ENCODE assay signal across 7 mouse cellular contexts in the genomic region with DNA sequence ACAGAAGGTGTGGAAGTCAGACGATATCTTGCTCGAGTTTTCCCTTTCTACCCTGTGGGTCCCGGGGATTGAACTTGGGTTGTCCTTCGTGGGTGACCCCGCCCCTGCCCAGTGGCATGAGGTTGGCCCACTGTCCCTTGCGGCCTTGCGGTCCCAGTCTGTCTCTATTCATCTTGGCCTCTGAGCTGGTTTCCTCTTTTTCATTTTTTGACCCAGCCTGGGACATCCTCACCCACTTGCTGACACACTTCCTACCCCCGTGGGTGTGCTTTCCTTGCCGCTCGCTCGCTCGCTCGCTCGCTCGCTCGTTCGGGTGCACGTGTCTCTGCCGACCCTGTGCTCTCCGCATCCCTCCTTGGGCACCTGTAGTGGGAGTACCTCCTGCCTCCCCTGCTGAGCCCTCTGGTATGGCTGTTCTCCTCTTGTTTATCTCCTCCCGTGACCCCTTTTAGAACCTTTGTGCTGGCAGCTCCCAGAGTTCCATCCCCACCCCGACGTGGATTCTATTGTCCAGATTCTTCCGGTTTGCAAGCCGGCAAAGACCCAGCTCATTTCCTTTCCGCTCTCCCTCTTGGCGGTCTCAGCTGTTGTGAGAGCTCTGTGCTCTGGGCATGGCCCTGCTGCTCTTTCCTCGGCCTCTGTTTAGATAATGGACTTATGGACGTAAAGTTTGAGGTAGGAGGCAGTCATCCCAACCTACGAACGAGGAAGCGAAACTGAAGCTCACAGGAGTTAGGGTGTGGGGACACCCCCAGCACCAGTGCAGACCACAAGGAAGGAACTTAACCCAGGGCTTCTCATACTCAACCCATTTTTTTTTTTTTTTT. TPM values are rescaled to one million over a fixed set of nuclear protein-coding genes. Genes with fewer than 3 reads are reported as not detected.
A peak's percentile ranks its signal among the peaks of the same experiment; 100 is the strongest.
DNase-seq lines count a peak whose midpoint lies in the region; ATAC-seq lines count a peak whose summit lies in the region.

No protein-coding gene starts in this region.

- no peaks in the 10 kb centered on the region for H3K9me3 ChIP-seq in neural tube, embryonic 14.5 days (ENCODE audit: control insufficient read depth, low read length)
- no peaks in the 10 kb centered on the region for H3K9me3 ChIP-seq in neural tube, embryonic 15.5 days (replicated peaks)

- 79% methylated on average over 32 of the region's 32 CpGs for WGBS in neural tube, embryonic 14.5 days
- WGBS in neural tube, embryonic 15.5 days = 73% methylated on average over 32 of the region's 32 CpGs

- no peak overlapping the region for H3K9ac ChIP-seq in neural tube, embryonic 14.5 days (replicated peaks; ENCODE audit: low read depth, low read length)
- H3K9ac ChIP-seq in neural tube, embryonic 15.5 days (replicated peaks) = no peak overlapping the region

- H3K27me3 ChIP-seq in neural tube, embryonic 14.5 days (ENCODE audit: control insufficient read depth, insufficient read depth, low read length) = no peaks in the 10 kb centered on the region
- no peaks in the 10 kb centered on the region for H3K27me3 ChIP-seq in neural tube, embryonic 15.5 days (replicated peaks)

- no peak for ATAC-seq in neural tube, embryonic 14.5 days (ENCODE audit: low read depth)
- ATAC-seq in neural tube, embryonic 15.5 days (ENCODE audit: low FRiP score) = no peak
- ATAC-seq in granulocyte monocyte progenitor cell, adult 5-6 weeks (replicated peaks; ENCODE audit: poor library complexity, severe bottlenecking) = peak; percentile 84
- peak; percentile 88 for ATAC-seq in monocyte, adult 5-6 weeks (replicated peaks; ENCODE audit: insufficient number of reproducible peaks, low FRiP score, low TSS enrichment, poor library complexity, severe bottlenecking)

- H3K4me3 ChIP-seq in neural tube, embryonic 14.5 days (ENCODE audit: low read depth, low read length) = no peak overlapping the region
- no peak overlapping the region for H3K4me3 ChIP-seq in neural tube, embryonic 15.5 days (replicated peaks)

- H3K4me2 ChIP-seq in neural tube, embryonic 14.5 days (ENCODE audit: low read depth, low read length) = no peak overlapping the region
- no peak overlapping the region for H3K4me2 ChIP-seq in neural tube, embryonic 15.5 days

- H3K27ac ChIP-seq in neural tube, embryonic 14.5 days (ENCODE audit: low read depth, low read length) = 0 out of 2 replicates have a peak overlapping the region, but pooled peaks have one; percentile 23
- no peak overlapping the region; the same call in 1 of the 2 replicates for H3K27ac ChIP-seq in neural tube, embryonic 15.5 days (replicated peaks)

- H3K36me3 ChIP-seq in neural tube, embryonic 14.5 days (ENCODE audit: control insufficient read depth, insufficient read depth, low read length) = no peaks in the 10 kb centered on the region
- H3K36me3 ChIP-seq in neural tube, embryonic 15.5 days = no peaks in the 10 kb centered on the region

- peaks cover 11% of the 10 kb centered on the region; the same call in 1 of the 2 replicates for H3K4me1 ChIP-seq in neural tube, embryonic 14.5 days (ENCODE audit: control insufficient read depth, insufficient read depth, low read length)
- peaks cover 20% of the 10 kb centered on the region for H3K4me1 ChIP-seq in neural tube, embryonic 15.5 days

- DNase-seq in kidney, postnatal 25 days = peak; percentile 59 to 84
- no peak for DNase-seq in cerebellum, adult 11-12 months
- no peak for DNase-seq in urinary bladder, postnatal 4 days (ENCODE audit: low spot score in 2 of 2)

RNA-seq across cellular contexts. Expression of gene Pxn, which starts 9.8 kb away (rescaled TPM):
- 8.5 and 11.1 TPM in 2 replicates for polyA plus RNA-seq in neural tube, embryonic 14.5 days (2014; fragmentation: Nextera tagmentation; extraction: Ambion mirVana)
- polyA plus RNA-seq in neural tube, embryonic 15.5 days (2015; fragmentation: Nextera tagmentation; extraction: Ambion mirVana) = 21.3 and 28.2 TPM in 2 replicates
- 56.2 and 57.1 TPM in 2 replicates for total RNA-seq in granulocyte monocyte progenitor cell, adult 5-6 weeks (2014; fragmentation: Nextera tagmentation)
- total RNA-seq in granulocyte monocyte progenitor cell, adult 5-6 weeks (2017) = 110 and 111 TPM in 2 replicates
- total RNA-seq in monocyte, adult 5-6 weeks (2017) = 85.9 to 113 TPM (median 106 TPM) in 3 replicates

RNA-seq across cellular contexts. Expression of gene Sirt4, which starts 31.8 kb away (rescaled TPM):
- polyA plus RNA-seq in neural tube, embryonic 14.5 days (2014; fragmentation: Nextera tagmentation; extraction: Ambion mirVana) = 26.0 and 32.6 TPM in 2 replicates
- 31.0 and 37.1 TPM in 2 replicates for polyA plus RNA-seq in neural tube, embryonic 15.5 days (2015; fragmentation: Nextera tagmentation; extraction: Ambion mirVana)
- total RNA-seq in granulocyte monocyte progenitor cell, adult 5-6 weeks (2014; fragmentation: Nextera tagmentation) = 9.2 and 23.1 TPM in 2 replicates
- 2.9 and 7.1 TPM in 2 replicates for total RNA-seq in granulocyte monocyte progenitor cell, adult 5-6 weeks (2017)
- total RNA-seq in monocyte, adult 5-6 weeks (2017) = 5.2 to 10.7 TPM (median 7.8 TPM) in 3 replicates

RNA-seq across cellular contexts. Expression of gene Rplp0, which starts 43.0 kb away (rescaled TPM):
- polyA plus RNA-seq in neural tube, embryonic 14.5 days (2014; fragmentation: Nextera tagmentation; extraction: Ambion mirVana) = 903 and 934 TPM in 2 replicates
- 785 and 1,036 TPM in 2 replicates for polyA plus RNA-seq in neural tube, embryonic 15.5 days (2015; fragmentation: Nextera tagmentation; extraction: Ambion mirVana)
- total RNA-seq in granulocyte monocyte progenitor cell, adult 5-6 weeks (2014; fragmentation: Nextera tagmentation) = 2,324 and 2,796 TPM in 2 replicates
- 1,887 and 2,078 TPM in 2 replicates for total RNA-seq in granulocyte monocyte progenitor cell, adult 5-6 weeks (2017)
- total RNA-seq in monocyte, adult 5-6 weeks (2017) = 991 to 1,396 TPM (median 1,306 TPM) in 3 replicates

RNA-seq across cellular contexts. Expression of gene Gcn1l1, which starts 48.8 kb away (rescaled TPM):
- 41.9 and 45.2 TPM in 2 replicates for polyA plus RNA-seq in neural tube, embryonic 14.5 days (2014; fragmentation: Nextera tagmentation; extraction: Ambion mirVana)
- polyA plus RNA-seq in neural tube, embryonic 15.5 days (2015; fragmentation: Nextera tagmentation; extraction: Ambion mirVana) = 35.7 and 37.6 TPM in 2 replicates
- 26.9 and 43.5 TPM in 2 replicates for total RNA-seq in granulocyte monocyte progenitor cell, adult 5-6 weeks (2014; fragmentation: Nextera tagmentation)
- total RNA-seq in granulocyte monocyte progenitor cell, adult 5-6 weeks (2017) = 33.4 and 37.4 TPM in 2 replicates
- total RNA-seq in monocyte, adult 5-6 weeks (2017) = 16.9 to 37.5 TPM (median 22.8 TPM) in 3 replicates

RNA-seq across cellular contexts. Expression of gene Pla2g1b, which starts 50.2 kb away (rescaled TPM):
- 0.58 TPM in 1 of 2 replicates, not detected in the other for polyA plus RNA-seq in neural tube, embryonic 14.5 days (2014; fragmentation: Nextera tagmentation; extraction: Ambion mirVana)
- polyA plus RNA-seq in neural tube, embryonic 15.5 days (2015; fragmentation: Nextera tagmentation; extraction: Ambion mirVana) = 0.81 and 1.1 TPM in 2 replicates
- not detected in 2 replicates for total RNA-seq in granulocyte monocyte progenitor cell, adult 5-6 weeks (2014; fragmentation: Nextera tagmentation)
- not detected in 2 replicates for total RNA-seq in granulocyte monocyte progenitor cell, adult 5-6 weeks (2017)
- not detected in 3 replicates for total RNA-seq in monocyte, adult 5-6 weeks (2017)

Comparison
In these comparisons a context has a peak if more than half of its experiments do, and no peak if none do; other contexts are left out.
1. ATAC-seq: peak in granulocyte monocyte progenitor cell, adult 5-6 weeks (single experiment) and monocyte, adult 5-6 weeks (single experiment); none in neural tube, embryonic 14.5 days (single experiment) and neural tube, embryonic 15.5 days (single experiment).
2. DNase-seq: peak in kidney, postnatal 25 days (2 of 2); none in cerebellum, adult 11-12 months (single experiment) and urinary bladder, postnatal 4 days (0 of 2).